Mouse (Mus musculus): ENCODE measurements around the gene Hecw2.
A peak's percentile ranks its signal among the peaks of the same experiment; 100 is the strongest.

Hecw2 gene

GRCm38 (mm10) chr1:53894299-53894698 is 300.7 kb downstream of the Hecw2 start:
- DNase-seq (ENCODE audit: low spot score in 2 of 2): no peak

- no peak for DNase-seq (ENCODE audit: low spot score in 2 of 2)
These were observed 304.6 kb downstream of the Hecw2 start for GRCm38 (mm10) chr1:53890380-53890779.

- DNase-seq (ENCODE audit: low spot score in 2 of 2): no peak
These were observed 305.2 kb downstream of the Hecw2 start for GRCm38 (mm10) chr1:53889806-53890205.

- DNase-seq (ENCODE audit: low spot score in 2 of 2): no peak
These were observed 312.5 kb downstream of the Hecw2 start for GRCm38 (mm10) chr1:53882480-53882879.

GRCm38 (mm10) chr1:53875919-53876318 is 319.0 kb downstream of the Hecw2 start:
- DNase-seq (ENCODE audit: low spot score in 2 of 2): no peak

GRCm38 (mm10) chr1:53867316-53867715 is 327.7 kb downstream of the Hecw2 start:
- DNase-seq (ENCODE audit: low spot score in 2 of 2): no peak

GRCm38 (mm10) chr1:53866374-53866902 is 328.5 kb downstream of the Hecw2 start:
- no peak for DNase-seq (ENCODE audit: low spot score in 2 of 2)

- no peak for DNase-seq (ENCODE audit: low spot score in 2 of 2)
These were observed 330.9 kb downstream of the Hecw2 start for GRCm38 (mm10) chr1:53864046-53864445.

- DNase-seq (ENCODE audit: low spot score in 2 of 2): no peak
These were observed 334.4 kb downstream of the Hecw2 start for GRCm38 (mm10) chr1:53860611-53861010.

GRCm38 (mm10) chr1:53859175-53859574 is 335.8 kb downstream of the Hecw2 start:
- no peak for DNase-seq (ENCODE audit: low spot score in 2 of 2)

- DNase-seq (ENCODE audit: low spot score in 2 of 2): no peak
These were observed 338.4 kb downstream of the Hecw2 start for GRCm38 (mm10) chr1:53856501-53857103.

- no peak for DNase-seq (ENCODE audit: low spot score in 2 of 2)
These were observed 339.2 kb downstream of the Hecw2 start for GRCm38 (mm10) chr1:53855732-53856131.

- peak in 1 of 2 experiments; percentile 53 for DNase-seq (ENCODE audit: low spot score in 2 of 2)
These were observed 342.8 kb downstream of the Hecw2 start for GRCm38 (mm10) chr1:53852086-53852610.

GRCm38 (mm10) chr1:53851334-53851733 is 343.6 kb downstream of the Hecw2 start:
- peak in 1 of 2 experiments; percentile 38 for DNase-seq (ENCODE audit: low spot score in 2 of 2)

- peak; percentile 36 to 68 for DNase-seq (ENCODE audit: low spot score in 2 of 2)
These were observed 344.1 kb downstream of the Hecw2 start for GRCm38 (mm10) chr1:53850891-53851290.

- peak in 1 of 2 experiments; percentile 2 for DNase-seq (ENCODE audit: low spot score in 2 of 2)
These were observed 348.2 kb downstream of the Hecw2 start for GRCm38 (mm10) chr1:53846665-53847237.

GRCm38 (mm10) chr1:53845854-53846253 is 349.1 kb downstream of the Hecw2 start:
- no peak for DNase-seq (ENCODE audit: low spot score in 2 of 2)

GRCm38 (mm10) chr1:53844914-53845612 is 349.9 kb downstream of the Hecw2 start:
- DNase-seq (ENCODE audit: low spot score in 2 of 2): peak in 1 of 2 experiments; percentile 58

GRCm38 (mm10) chr1:53844122-53844913 is 350.6 kb downstream of the Hecw2 start:
- no peak for DNase-seq (ENCODE audit: low spot score in 2 of 2)

- no peak for DNase-seq (ENCODE audit: low spot score in 2 of 2)
These were observed 351.9 kb downstream of the Hecw2 start for GRCm38 (mm10) chr1:53843051-53843450.

GRCm38 (mm10) chr1:53841080-53841479 is 353.9 kb downstream of the Hecw2 start:
- no peak for DNase-seq (ENCODE audit: low spot score in 2 of 2)

GRCm38 (mm10) chr1:53839392-53839791 is 355.6 kb downstream of the Hecw2 start:
- DNase-seq (ENCODE audit: low spot score in 2 of 2): no peak

Data from spleen, postnatal 4 days (tissue).